Mouse (Mus musculus) forebrain, embryonic 10.5 days (tissue): ENCODE data around the gene BC004004. TPM values are rescaled to one million over a fixed set of nuclear protein-coding genes. Genes with fewer than 3 reads are reported as not detected.
"Not testable (repeated sequence)": the region's sequence is repeated elsewhere in the genome, so short reads cannot be mapped to it uniquely, and the experiment has no call there.

Source experiments
- DNase-seq: peaks from one replicate; pipeline ENCODE4 v3.0.0-alpha.2; 2017; ENCODE audit warnings: low spot score; ENCODE audit errors: extremely low spot score
- H3K27ac ChIP-seq: fragments of 300-500 bp; sonication (generic); 2 replicates; pipeline ENCODE4 v1.5.1; 2016; ENCODE audit warnings: mild to moderate bottlenecking
- H3K27me3 ChIP-seq: fragments of 300-500 bp; sonication (generic); 2 replicates; pipeline ENCODE4 v1.6.1; 2016; ENCODE audit warnings: mild to moderate bottlenecking; ENCODE audit not compliant: poor library complexity, severe bottlenecking
- H3K36me3 ChIP-seq: fragments of 300-500 bp; sonication (generic); replicated peaks from 2 replicates; pipeline ENCODE4 v1.6.1; 2016; ENCODE audit warnings: mild to moderate bottlenecking, moderate library complexity
- H3K4me1 ChIP-seq: fragments of 300-500 bp; sonication (generic); 2 replicates; pipeline ENCODE4 v1.6.1; 2016
- H3K4me3 ChIP-seq: fragments of 300-500 bp; sonication (generic); 2 replicates; pipeline ENCODE4 v1.5.1; 2016; ENCODE audit warnings: mild to moderate bottlenecking, moderate library complexity
- H3K9me3 ChIP-seq: fragments of 300-500 bp; sonication (generic); 2 replicates; pipeline ENCODE4 v1.6.1; 2016; ENCODE audit warnings: mild to moderate bottlenecking, moderate library complexity
- WGBS: fragments of 180-500 bp; shearing (Covaris S2); methylation state at CpG from one replicate; pipeline ENCODE4 v1.1.7; 2016; 5-methylcytosine and 5-hydroxymethylcytosine counted together
- polyA plus RNA-seq: library from polyadenylated mRNA; unstranded; fragments of >200 nt; fragmentation: Nextera tagmentation; extraction: Ambion mirVana; gene quantifications from 2 replicates; pipeline ENCODE4 v1.2.1, GENCODE M21; 2016

BC004004 gene
- polyA plus RNA-seq, 1 experiment from 2014 or later: 56.6 TPM

GRCm38 (mm10) chr17:29251608-29252390, 16.8 kb upstream of the BC004004 start:
- no peaks in the 10 kb centered on the region for H3K9me3 ChIP-seq
- DNase-seq: no peak
- 0 out of 2 replicates have a peak, but pooled peaks cover 4% of the 10 kb centered on the region for H3K4me1 ChIP-seq
- no peak overlapping the region for H3K27ac ChIP-seq
- H3K36me3 ChIP-seq: peaks cover 87% of the 10 kb centered on the region
- WGBS: 92% methylated on average over 15 of the region's 15 CpGs
- H3K4me3 ChIP-seq: no peak overlapping the region
- H3K27me3 ChIP-seq: no peaks in the 10 kb centered on the region

- Histone ChIP-seq H3K27me3 (no peaks in the 10 kb centered on the region), H3K4me3 (no peak overlapping the region), H3K36me3 (peaks cover 100% of the 10 kb centered on the region), H3K9me3 (no peaks in the 10 kb centered on the region), H3K27ac (no peak overlapping the region), H3K4me1 (peaks cover 9% of the 10 kb centered on the region)
- WGBS: 93% methylated on average over 2 of the region's 2 CpGs
- no peak for DNase-seq
Measured at GRCm38 (mm10) chr17:29253236-29253635, 15.4 kb upstream of the BC004004 start.

GRCm38 (mm10) chr17:29253684-29254083, 14.9 kb upstream of the BC004004 start:
- no peaks in the 10 kb centered on the region for H3K27me3 ChIP-seq
- no peak overlapping the region for H3K4me3 ChIP-seq
- H3K27ac ChIP-seq: no peak overlapping the region
- 95% methylated on average over 9 of the region's 9 CpGs for WGBS
- DNase-seq: no peak
- H3K36me3 ChIP-seq: peaks cover 100% of the 10 kb centered on the region
- H3K9me3 ChIP-seq: no peaks in the 10 kb centered on the region
- peaks cover 13% of the 10 kb centered on the region for H3K4me1 ChIP-seq

GRCm38 (mm10) chr17:29254784-29255183, 13.8 kb upstream of the BC004004 start:
- peaks cover 23% of the 10 kb centered on the region for H3K4me1 ChIP-seq
- 93% methylated on average over 6 of the region's 6 CpGs for WGBS
- not testable (repeated sequence) for H3K9me3 ChIP-seq, H3K4me3 ChIP-seq, DNase-seq, H3K27ac ChIP-seq, H3K27me3 ChIP-seq
- peaks cover 100% of the 10 kb centered on the region for H3K36me3 ChIP-seq

- no peak overlapping the region for H3K4me3 ChIP-seq
- 86% methylated on average over 6 of the region's 6 CpGs for WGBS
- no peaks in the 10 kb centered on the region for H3K27me3 ChIP-seq
- H3K27ac ChIP-seq: no peak overlapping the region
- peaks cover 41% of the 10 kb centered on the region for H3K4me1 ChIP-seq
- no peak for DNase-seq
- no peaks in the 10 kb centered on the region for H3K9me3 ChIP-seq
- H3K36me3 ChIP-seq: peaks cover 100% of the 10 kb centered on the region
Measured at GRCm38 (mm10) chr17:29256507-29256906, 12.1 kb upstream of the BC004004 start.

DNA sequence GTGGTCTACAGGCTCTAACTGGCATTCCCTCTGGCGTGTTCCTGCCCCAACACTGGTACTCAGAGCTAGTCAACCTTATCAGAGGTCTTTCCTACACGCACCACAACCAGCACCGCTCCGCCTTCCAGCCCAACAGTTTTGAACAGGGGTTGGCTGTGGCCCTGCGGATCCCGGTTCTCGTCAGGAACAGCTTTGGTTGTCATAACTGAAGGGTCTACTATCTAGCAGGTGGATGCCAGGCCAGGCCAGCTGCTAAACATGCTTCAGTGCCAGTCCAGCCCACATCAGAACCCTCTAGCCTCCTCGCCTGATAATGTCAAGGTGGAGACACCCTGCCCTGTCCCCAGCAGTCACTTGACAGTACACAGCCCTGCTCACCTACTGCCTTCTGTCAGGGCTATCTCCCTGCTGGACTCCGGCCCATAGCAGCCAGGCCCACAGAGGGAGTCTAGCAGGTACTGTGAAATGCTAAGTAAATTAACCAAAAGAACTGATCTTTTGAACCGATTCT, 11.5 kb upstream of the BC004004 start:
- DNase-seq: no peak
- Histone ChIP-seq H3K4me1 (peaks cover 46% of the 10 kb centered on the region), H3K4me3 (no peak overlapping the region), H3K36me3 (peaks cover 100% of the 10 kb centered on the region), H3K27ac (no peak overlapping the region), H3K27me3 (no peaks in the 10 kb centered on the region), H3K9me3 (no peaks in the 10 kb centered on the region)
- WGBS: 96% methylated on average over 10 of the region's 10 CpGs

- H3K4me3 ChIP-seq: no peak overlapping the region
- 0 out of 2 replicates have a peak overlapping the region, but pooled peaks have one; percentile 11 for H3K27ac ChIP-seq
- no peaks in the 10 kb centered on the region for H3K9me3 ChIP-seq
- DNase-seq: no peak
- 79% methylated on average over 10 of the region's 10 CpGs for WGBS
- H3K36me3 ChIP-seq: peaks cover 89% of the 10 kb centered on the region
- no peaks in the 10 kb centered on the region for H3K27me3 ChIP-seq
- peaks cover 56% of the 10 kb centered on the region for H3K4me1 ChIP-seq
Measured at GRCm38 (mm10) chr17:29258025-29258558, 10.5 kb upstream of the BC004004 start.

DNA sequence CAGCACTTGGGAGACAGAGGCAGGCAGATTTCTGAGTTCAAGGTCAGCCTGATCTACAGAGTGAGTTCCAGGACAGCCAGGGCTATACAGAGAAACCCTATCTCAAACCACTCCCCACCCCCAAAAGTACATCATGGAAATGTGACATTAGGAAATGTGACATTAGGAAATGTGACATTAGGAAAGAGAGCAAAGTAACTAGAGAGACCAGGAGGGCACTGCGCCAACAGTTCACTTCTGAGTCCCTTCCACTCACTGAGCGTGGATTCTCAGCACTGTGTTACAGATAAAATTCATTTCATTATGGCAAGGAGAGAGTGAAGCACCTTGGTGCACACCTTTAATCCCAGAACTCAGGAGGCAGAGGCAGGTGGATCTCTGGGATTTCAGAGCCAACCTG, 9.7 kb upstream of the BC004004 start:
- Histone ChIP-seq H3K9me3 (no peaks in the 10 kb centered on the region), H3K4me3 (no peak overlapping the region), H3K4me1 (peaks cover 59% of the 10 kb centered on the region), H3K27me3 (no peaks in the 10 kb centered on the region), H3K27ac (no peak overlapping the region), H3K36me3 (peaks cover 81% of the 10 kb centered on the region)
- DNase-seq: no peak
- 93% methylated on average over 2 of the region's 2 CpGs for WGBS

- no peaks in the 10 kb centered on the region for H3K27me3 ChIP-seq
- WGBS: 10% methylated on average over 3 of the region's 3 CpGs
Measured at GRCm38 (mm10) chr17:29259489-29259888, 9.1 kb upstream of the BC004004 start.

DNA sequence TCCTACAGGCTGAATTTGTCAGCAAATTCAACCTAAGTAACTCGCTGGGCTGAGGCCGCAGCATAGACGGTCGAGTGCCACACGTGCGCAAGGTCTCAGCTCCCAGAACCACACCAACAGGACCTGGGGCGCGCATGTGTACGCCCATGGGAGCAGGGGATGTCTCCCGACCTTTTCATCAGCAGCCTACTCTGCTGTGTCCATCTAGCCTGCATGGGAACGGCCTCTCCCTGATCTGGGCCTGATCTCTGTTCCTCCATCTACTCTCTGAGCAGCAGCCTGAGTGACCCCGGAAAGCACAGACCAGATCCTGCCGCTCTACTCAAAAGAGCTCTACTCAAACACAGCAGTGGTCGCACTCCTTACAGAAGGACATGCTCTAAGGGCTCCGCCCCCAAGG, 8.1 kb upstream of the BC004004 start:
- 91% methylated on average over 15 of the region's 15 CpGs for WGBS
- Histone ChIP-seq H3K4me3 (no peak overlapping the region), H3K4me1 (peaks cover 66% of the 10 kb centered on the region), H3K27me3 (no peaks in the 10 kb centered on the region), H3K9me3 (no peaks in the 10 kb centered on the region), H3K27ac (no peak overlapping the region), H3K36me3 (peaks cover 65% of the 10 kb centered on the region)
- no peak for DNase-seq

More at GRCm38 (mm10) chr17:29259489-29259888, 9.1 kb upstream of the BC004004 start:
- peak; percentile 84 for DNase-seq
- Histone ChIP-seq H3K36me3 (peaks cover 75% of the 10 kb centered on the region), H3K27ac (no peak overlapping the region), H3K4me1 (peaks cover 63% of the 10 kb centered on the region), H3K9me3 (no peaks in the 10 kb centered on the region), H3K4me3 (peak overlapping the region; percentile 3; the same call in 1 of the 2 replicates)

DNA sequence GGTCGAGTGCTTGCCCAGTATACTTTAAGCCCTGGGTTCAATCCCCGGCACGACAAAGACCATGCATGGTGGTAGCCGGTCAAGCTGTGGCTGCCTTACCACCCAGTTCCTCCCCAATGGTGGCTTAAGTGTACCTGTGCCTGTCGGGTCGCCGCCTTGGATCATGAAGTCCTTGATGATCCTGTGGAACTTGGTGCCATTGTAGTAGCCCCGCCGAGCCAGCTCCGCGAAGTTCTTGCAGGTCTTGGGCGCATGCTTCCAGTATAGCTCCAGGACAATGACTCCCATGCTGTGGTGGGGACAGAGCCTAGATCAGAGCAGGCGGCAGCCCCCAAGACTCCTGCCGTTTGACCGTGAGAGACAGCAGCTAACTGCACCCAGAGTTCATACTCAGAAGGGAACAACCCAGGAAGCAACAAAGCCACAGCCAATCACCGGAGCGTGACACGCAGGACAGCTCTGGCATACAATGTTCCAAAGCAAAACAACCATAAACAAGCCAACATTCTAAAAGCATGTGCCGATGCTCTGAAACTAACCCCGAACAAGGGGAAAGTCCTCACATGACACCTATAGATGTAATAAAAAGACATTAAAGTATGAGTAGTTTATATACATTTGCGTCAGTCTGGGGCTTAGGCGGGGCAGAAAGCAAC, 6.9 kb upstream of the BC004004 start:
- DNase-seq: no peak
- Histone ChIP-seq H3K9me3 (no peaks in the 10 kb centered on the region), H3K27ac (0 out of 2 replicates have a peak overlapping the region, but pooled peaks have one; percentile 27), H3K27me3 (no peaks in the 10 kb centered on the region), H3K36me3 (peaks cover 53% of the 10 kb centered on the region), H3K4me3 (peak overlapping the region; percentile 11; the same call in 1 of the 2 replicates), H3K4me1 (peaks cover 62% of the 10 kb centered on the region)
- WGBS: 95% methylated on average over 22 of the region's 22 CpGs

- Histone ChIP-seq H3K27ac (no peak overlapping the region), H3K36me3 (peaks cover 48% of the 10 kb centered on the region), H3K4me3 (peak overlapping the region; percentile 87), H3K9me3 (no peaks in the 10 kb centered on the region), H3K4me1 (peaks cover 62% of the 10 kb centered on the region), H3K27me3 (no peaks in the 10 kb centered on the region)
- 81% methylated on average over 2 of the region's 2 CpGs for WGBS
- no peak for DNase-seq
Measured at GRCm38 (mm10) chr17:29262259-29262649, 6.3 kb upstream of the BC004004 start.

GRCm38 (mm10) chr17:29263417-29263816, 5.2 kb upstream of the BC004004 start:
- Histone ChIP-seq H3K4me1 (peaks cover 61% of the 10 kb centered on the region), H3K9me3 (no peaks in the 10 kb centered on the region), H3K4me3 (peak overlapping the region; percentile 87), H3K27me3 (no peaks in the 10 kb centered on the region), H3K27ac (peak overlapping the region; percentile 93), H3K36me3 (peaks cover 36% of the 10 kb centered on the region)
- 1% methylated on average over 14 of the region's 14 CpGs for WGBS
- DNase-seq: no peak
